Mouse (Mus musculus) cortical plate, adult 2 months (tissue): ENCODE measurements around the gene Trip11.

ENCODE experiments used
- CTCF ChIP-seq: fragments of 200-500 bp; IDR thresholded peaks from 2 replicates; pipeline ENCODE4 v1.5.1; 2011; ENCODE audit warnings: mild to moderate bottlenecking, control low read depth, low read length; ENCODE audit not compliant: insufficient read depth; ENCODE audit errors: extremely low read depth
- POLR2A ChIP-seq: fragments of 200-500 bp; IDR thresholded peaks from 2 replicates; pipeline ENCODE4 v1.6.1; 2011; ENCODE audit warnings: mild to moderate bottlenecking, low read length, control low read depth; ENCODE audit not compliant: insufficient read depth; ENCODE audit errors: extremely low read depth

GRCm38 (mm10) chr12:101833115-101833506 lies 80.0 kb downstream of the Trip11 start:
- TF ChIP-seq POLR2A (no peak), CTCF (no peak)
